Mouse (Mus musculus) heart, embryonic 12.5 days (tissue): ENCODE measurements around the gene Kif5a. TPM values are rescaled to one million over a fixed set of nuclear protein-coding genes. Genes with fewer than 3 reads are reported as not detected.

Experiments
- ATAC-seq: fragments of 200-750 bp; cut with Nextera tagmentation; 2 replicates; pipeline ENCODE4 v1.8.0; 2017; ENCODE audit warnings: moderate TSS enrichment, moderate library complexity; ENCODE audit not compliant: insufficient number of reproducible peaks, low FRiP score
- H3K27ac ChIP-seq: fragments of 300-500 bp; sonication (generic); 2 replicates; pipeline ENCODE4 v1.5.1; 2016; ENCODE audit warnings: mild to moderate bottlenecking, moderate library complexity; ENCODE audit not compliant: poor library complexity, severe bottlenecking
- H3K27me3 ChIP-seq: fragments of 300-500 bp; sonication (generic); replicated peaks from 2 replicates; pipeline ENCODE4 v1.6.1; 2016; ENCODE audit warnings: mild to moderate bottlenecking, moderate library complexity
- H3K36me3 ChIP-seq: fragments of 300-500 bp; sonication (generic); 2 replicates; pipeline ENCODE4 v1.6.1; 2016; ENCODE audit warnings: mild to moderate bottlenecking, moderate library complexity
- H3K4me1 ChIP-seq: fragments of 300-500 bp; sonication (generic); replicated peaks from 2 replicates; pipeline ENCODE4 v1.6.1; 2016; ENCODE audit warnings: mild to moderate bottlenecking
- H3K4me2 ChIP-seq: fragments of 300-500 bp; sonication (generic); 2 replicates; pipeline ENCODE4 v1.6.1; 2016; ENCODE audit warnings: mild to moderate bottlenecking, moderate library complexity
- H3K4me3 ChIP-seq: fragments of 300-500 bp; sonication (generic); 2 replicates; pipeline ENCODE4 v1.5.1; 2016; ENCODE audit warnings: mild to moderate bottlenecking
- H3K9ac ChIP-seq: fragments of 300-500 bp; sonication (generic); 2 replicates; pipeline ENCODE4 v1.6.1; 2016; ENCODE audit warnings: mild to moderate bottlenecking, moderate library complexity
- H3K9me3 ChIP-seq: fragments of 300-500 bp; sonication (generic); replicated peaks from 2 replicates; pipeline ENCODE4 v1.6.1; 2016; ENCODE audit warnings: mild to moderate bottlenecking, moderate library complexity
- WGBS: fragments of 180-500 bp; shearing (Covaris S2); methylation state at CpG from one replicate; pipeline ENCODE4 v1.1.7; 2016; 5-methylcytosine and 5-hydroxymethylcytosine counted together
- polyA plus RNA-seq: library from polyadenylated mRNA; unstranded; fragments of >200 nt; fragmentation: Nextera tagmentation; extraction: Ambion mirVana; gene quantifications from 2 replicates; pipeline ENCODE4 v1.2.1, GENCODE M21; 2016

Kif5a gene
- polyA plus RNA-seq, 1 experiment from 2014 or later, result 0.79 TPM

- Histone ChIP-seq H3K27me3 (no peaks in the 10 kb centered on the region), H3K9ac (peak overlapping the region; percentile 80), H3K27ac (peak overlapping the region; percentile 25), H3K36me3 (peaks cover 27% of the 10 kb centered on the region), H3K4me2 (peak overlapping the region; percentile 86), H3K4me1 (peaks cover 12% of the 10 kb centered on the region), H3K9me3 (no peaks in the 10 kb centered on the region), H3K4me3 (peak overlapping the region; percentile 74)
- peak; percentile 82 for ATAC-seq
- WGBS, result under 1% methylated on average over 25 of the region's 25 CpGs
Observed at GRCm38 (mm10) chr10:127210961-127211405, 52.2 kb downstream of the Kif5a start.

- peak overlapping the region; percentile 86 for H3K4me2 ChIP-seq
- peaks cover 18% of the 10 kb centered on the region for H3K4me1 ChIP-seq
- no peaks in the 10 kb centered on the region for H3K9me3 ChIP-seq
- H3K4me3 ChIP-seq, result peak overlapping the region; percentile 74
- peak overlapping the region; percentile 80; the same call in 1 of the 2 replicates for H3K9ac ChIP-seq
- no peak overlapping the region for H3K27ac ChIP-seq
- peaks cover 37% of the 10 kb centered on the region for H3K36me3 ChIP-seq
- 76% methylated on average over 13 of the region's 13 CpGs for WGBS
- no peaks in the 10 kb centered on the region for H3K27me3 ChIP-seq
- ATAC-seq, result no peak
Observed at GRCm38 (mm10) chr10:127209928-127210570, 53.1 kb downstream of the Kif5a start.

DNA sequence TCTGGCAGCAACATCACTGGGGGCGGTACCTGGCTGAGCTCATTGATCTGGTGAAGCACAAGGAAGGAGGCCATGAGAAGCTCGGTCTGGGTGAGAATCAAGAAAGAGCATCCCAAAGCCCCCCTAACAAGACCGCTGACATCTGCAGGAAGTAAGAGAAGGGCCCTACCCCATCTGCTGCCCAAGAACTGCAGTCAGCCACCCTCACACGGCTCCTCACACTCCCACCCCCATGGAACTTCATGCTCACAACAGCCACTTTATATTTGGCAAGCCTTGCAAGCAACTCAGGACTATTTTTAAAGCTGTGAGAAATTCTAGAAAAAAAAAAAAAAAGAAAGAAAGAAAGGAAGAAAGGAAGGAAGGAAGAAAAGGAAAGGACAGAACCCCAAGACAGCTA, 54.2 kb downstream of the Kif5a start:
- Histone ChIP-seq H3K36me3 (peaks cover 45% of the 10 kb centered on the region), H3K27ac (no peak overlapping the region), H3K9me3 (no peaks in the 10 kb centered on the region), H3K9ac (no peak overlapping the region), H3K4me1 (peaks cover 18% of the 10 kb centered on the region), H3K27me3 (no peaks in the 10 kb centered on the region), H3K4me2 (no peak overlapping the region), H3K4me3 (no peak overlapping the region)
- ATAC-seq, result no peak
- WGBS, result 67% methylated on average over 4 of the region's 4 CpGs

DNA sequence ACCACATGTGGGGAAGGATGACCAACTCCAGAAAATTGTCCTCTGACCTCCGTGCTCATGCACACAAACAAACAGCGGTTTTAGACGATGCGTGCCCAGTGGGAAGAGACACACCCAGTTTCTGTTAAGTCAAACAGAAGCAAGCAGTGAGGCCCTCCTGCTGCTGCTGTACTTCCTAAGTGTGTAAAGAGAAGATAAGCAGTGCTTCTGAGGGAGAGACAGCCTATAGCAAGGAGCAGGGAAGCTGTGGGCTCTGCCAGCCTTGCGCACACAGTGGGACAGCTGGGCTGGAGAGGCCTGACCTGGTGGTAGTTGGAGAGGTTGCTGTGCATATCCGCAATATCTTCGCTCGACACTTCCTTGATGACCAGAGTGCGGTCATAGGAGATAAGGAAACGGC, 57.8 kb downstream of the Kif5a start:
- H3K27me3 ChIP-seq, result no peaks in the 10 kb centered on the region
- no peaks in the 10 kb centered on the region for H3K9me3 ChIP-seq
- no peak overlapping the region for H3K9ac ChIP-seq
- H3K36me3 ChIP-seq, result peaks cover 66% of the 10 kb centered on the region
- peak; percentile 86 for ATAC-seq
- WGBS, result 66% methylated on average over 10 of the region's 10 CpGs
- peak overlapping the region; percentile 54 for H3K27ac ChIP-seq
- H3K4me2 ChIP-seq, result peak overlapping the region; percentile 15; the same call in 1 of the 2 replicates
- no peak overlapping the region for H3K4me3 ChIP-seq
- peaks cover 12% of the 10 kb centered on the region for H3K4me1 ChIP-seq

DNA sequence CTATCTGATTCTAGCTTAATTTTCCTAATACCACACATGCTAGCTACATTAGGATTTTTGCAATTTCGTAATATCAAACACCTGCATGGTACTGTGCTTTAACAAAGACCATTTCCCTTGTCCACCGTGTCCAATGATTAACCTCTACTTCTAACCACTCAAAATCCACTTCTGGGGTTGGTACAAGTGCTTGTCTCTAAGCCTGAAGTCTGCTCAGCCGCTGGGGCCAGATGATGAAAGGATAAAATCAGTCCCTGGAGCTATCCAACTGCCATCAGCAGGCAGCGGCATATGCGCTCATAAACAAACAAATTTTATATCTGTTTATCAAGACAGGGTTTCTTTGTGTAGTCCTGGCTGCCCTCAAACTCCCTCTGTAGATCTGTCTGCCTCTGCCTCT, 58.6 kb downstream of the Kif5a start:
- Histone ChIP-seq H3K4me3 (no peak overlapping the region), H3K9ac (no peak overlapping the region), H3K9me3 (no peaks in the 10 kb centered on the region), H3K36me3 (peaks cover 73% of the 10 kb centered on the region), H3K27me3 (no peaks in the 10 kb centered on the region), H3K4me1 (peaks cover 5% of the 10 kb centered on the region; the same call in 1 of the 2 replicates), H3K27ac (peak overlapping the region; percentile 44), H3K4me2 (peak overlapping the region; percentile 15)
- WGBS, result 74% methylated on average over 5 of the region's 5 CpGs
- no peak for ATAC-seq

DNA sequence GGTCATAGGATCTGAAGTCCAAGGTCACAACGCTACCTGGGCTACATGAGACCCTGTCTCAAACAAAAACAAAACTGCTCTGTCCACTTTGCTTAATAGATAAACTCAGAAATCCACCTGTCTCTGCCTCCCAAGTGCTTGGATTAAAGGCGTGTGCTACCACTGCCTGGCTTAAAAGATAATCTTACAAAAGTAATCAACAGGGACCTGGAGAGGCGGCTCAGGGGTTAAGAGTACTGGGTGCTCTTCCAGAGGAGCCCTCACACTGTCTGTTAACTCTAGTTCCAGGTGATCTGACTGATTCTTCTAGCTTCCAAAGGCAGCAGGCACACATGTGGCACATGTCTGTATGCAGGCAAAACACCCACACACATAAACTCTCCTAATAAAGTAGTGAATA, 60.0 kb downstream of the Kif5a start:
- H3K9me3 ChIP-seq, result no peaks in the 10 kb centered on the region
- peaks cover 80% of the 10 kb centered on the region for H3K36me3 ChIP-seq
- H3K4me1 ChIP-seq, result 0 out of 2 replicates have a peak, but pooled peaks cover 5% of the 10 kb centered on the region
- H3K27me3 ChIP-seq, result no peaks in the 10 kb centered on the region
- no peak overlapping the region for H3K4me2 ChIP-seq
- peak; percentile 62; the same call in 1 of the 2 replicates for ATAC-seq
- H3K4me3 ChIP-seq, result no peak overlapping the region
- H3K27ac ChIP-seq, result no peak overlapping the region
- WGBS, result 77% methylated on average over 3 of the region's 3 CpGs
- H3K9ac ChIP-seq, result no peak overlapping the region

DNA sequence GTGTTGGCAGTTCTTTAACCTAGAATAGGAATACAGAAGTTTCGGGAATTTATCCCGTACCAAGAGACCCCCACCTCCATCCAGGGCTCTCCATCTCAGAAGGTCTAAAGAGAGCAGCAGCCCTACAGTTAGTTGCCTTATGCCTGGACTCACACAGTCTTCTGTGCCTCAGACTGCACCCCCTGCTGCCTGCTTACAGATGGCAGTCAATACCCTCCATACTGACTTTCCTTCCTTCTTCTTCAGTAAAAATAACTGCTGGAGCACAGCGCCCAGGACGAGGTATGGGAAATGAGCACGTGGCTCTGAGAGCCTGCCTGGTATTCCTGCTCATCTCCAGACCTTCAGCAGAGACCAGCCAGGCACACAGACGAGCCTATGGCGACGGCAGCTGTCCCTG, 62.9 kb downstream of the Kif5a start:
- peaks cover 60% of the 10 kb centered on the region for H3K36me3 ChIP-seq

GRCm38 (mm10) chr10:127199474-127199873, 63.7 kb downstream of the Kif5a start:
- H3K27me3 ChIP-seq, result no peaks in the 10 kb centered on the region
- no peak overlapping the region for H3K4me2 ChIP-seq
- no peak overlapping the region for H3K27ac ChIP-seq
- H3K9me3 ChIP-seq, result no peaks in the 10 kb centered on the region
- 84% methylated on average over 11 of the region's 11 CpGs for WGBS
- peaks cover 17% of the 10 kb centered on the region for H3K4me1 ChIP-seq
- H3K9ac ChIP-seq, result 0 out of 2 replicates have a peak overlapping the region, but pooled peaks have one; percentile 13
- H3K36me3 ChIP-seq, result peaks cover 52% of the 10 kb centered on the region
- ATAC-seq, result no peak
- H3K4me3 ChIP-seq, result no peak overlapping the region

More for the DNA sequence above, 62.9 kb downstream of the Kif5a start:
- H3K4me2 ChIP-seq, result no peak overlapping the region
- H3K27me3 ChIP-seq, result no peaks in the 10 kb centered on the region
- no peak overlapping the region for H3K9ac ChIP-seq
- H3K4me3 ChIP-seq, result no peak overlapping the region
- 82% methylated on average over 8 of the region's 8 CpGs for WGBS
- H3K9me3 ChIP-seq, result no peaks in the 10 kb centered on the region
- H3K27ac ChIP-seq, result no peak overlapping the region
- ATAC-seq, result no peak
- H3K4me1 ChIP-seq, result peaks cover 12% of the 10 kb centered on the region

DNA sequence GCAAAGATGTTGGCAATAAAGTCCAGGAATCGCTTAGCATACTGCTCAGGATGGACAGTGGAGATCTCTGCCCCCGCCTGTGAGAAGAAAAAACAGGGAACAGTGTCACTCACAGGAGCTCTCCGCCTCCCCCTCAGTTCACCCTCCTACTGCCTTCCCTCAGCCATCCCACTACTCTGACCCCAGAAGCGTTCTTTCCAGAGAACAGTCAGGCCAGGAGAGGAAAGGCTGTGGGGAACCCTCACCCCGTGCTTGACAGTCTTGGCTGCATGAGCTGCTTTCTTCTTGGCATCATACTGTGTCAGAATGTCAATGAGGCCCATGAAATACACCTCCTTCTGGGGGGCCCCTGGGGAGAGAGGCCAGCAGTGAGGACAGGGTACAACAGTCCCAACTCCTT, 64.1 kb downstream of the Kif5a start:
- 73% methylated on average over 5 of the region's 5 CpGs for WGBS

DNA sequence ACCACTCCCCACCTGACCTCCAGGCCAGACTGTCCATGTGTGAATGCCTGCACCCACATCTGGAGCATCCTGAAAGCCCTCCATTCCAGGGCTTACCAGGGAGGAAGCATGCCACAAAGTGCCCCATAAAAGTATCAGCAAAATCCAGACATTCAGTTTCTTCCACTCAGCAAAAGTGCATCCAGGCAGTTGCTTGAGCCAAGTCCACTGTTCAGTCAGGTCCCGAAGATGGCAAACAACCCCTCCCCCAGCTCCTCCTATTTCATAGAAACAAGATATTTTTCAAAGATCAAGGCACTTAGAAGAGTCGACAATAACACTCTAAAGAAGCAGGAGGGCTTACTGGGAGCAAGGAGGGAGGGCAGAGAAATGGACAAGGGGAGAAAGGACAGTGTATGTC, 64.7 kb downstream of the Kif5a start:
- no peak overlapping the region for H3K4me2 ChIP-seq
- no peak for ATAC-seq
- H3K4me1 ChIP-seq, result peaks cover 21% of the 10 kb centered on the region
- H3K27ac ChIP-seq, result no peak overlapping the region
- no peak overlapping the region for H3K4me3 ChIP-seq
- 78% methylated on average over 2 of the region's 2 CpGs for WGBS
- H3K9ac ChIP-seq, result no peak overlapping the region
- no peaks in the 10 kb centered on the region for H3K27me3 ChIP-seq
- H3K9me3 ChIP-seq, result no peaks in the 10 kb centered on the region
- H3K36me3 ChIP-seq, result peaks cover 46% of the 10 kb centered on the region

More for the DNA sequence above, 64.1 kb downstream of the Kif5a start:
- Histone ChIP-seq H3K36me3 (peaks cover 52% of the 10 kb centered on the region), H3K27ac (no peak overlapping the region), H3K27me3 (no peaks in the 10 kb centered on the region), H3K4me2 (no peak overlapping the region), H3K9ac (no peak overlapping the region), H3K9me3 (no peaks in the 10 kb centered on the region), H3K4me1 (peaks cover 21% of the 10 kb centered on the region), H3K4me3 (no peak overlapping the region)
- no peak for ATAC-seq

DNA sequence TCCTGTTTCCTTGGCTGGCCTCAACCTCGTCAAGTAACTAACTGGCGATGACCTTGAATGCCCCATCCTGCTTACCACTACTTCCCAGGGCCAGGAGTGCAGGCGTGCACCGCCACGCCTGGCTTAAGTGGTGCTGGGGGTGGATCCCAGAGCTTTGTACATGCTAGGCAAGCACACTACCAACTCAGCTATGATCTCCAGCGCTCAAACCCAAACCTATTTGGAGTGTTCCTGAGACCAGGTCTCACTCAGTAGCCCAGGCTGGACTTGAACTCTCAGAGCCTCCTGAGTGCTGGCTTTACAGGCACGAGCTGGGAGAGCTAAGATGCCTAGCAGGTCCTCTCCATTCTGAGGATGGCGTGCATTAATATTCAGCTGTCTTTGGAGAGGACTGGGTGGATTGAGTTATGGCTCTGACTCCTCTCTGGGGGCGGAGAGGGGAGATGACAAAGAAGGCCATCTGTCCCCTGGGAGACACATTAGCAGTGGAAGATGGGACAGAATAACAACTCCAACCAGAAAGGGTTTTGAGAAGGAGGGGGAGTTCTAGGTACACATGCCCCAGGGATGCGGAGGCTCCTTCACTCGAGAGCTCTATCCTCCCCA, 65.5 kb downstream of the Kif5a start:
- Histone ChIP-seq H3K27ac (no peak overlapping the region), H3K4me1 (peaks cover 21% of the 10 kb centered on the region), H3K27me3 (no peaks in the 10 kb centered on the region), H3K9me3 (no peaks in the 10 kb centered on the region), H3K4me2 (no peak overlapping the region), H3K4me3 (no peak overlapping the region), H3K36me3 (peaks cover 45% of the 10 kb centered on the region), H3K9ac (0 out of 2 replicates have a peak overlapping the region, but pooled peaks have one; percentile 3)
- 83% methylated on average over 11 of the region's 11 CpGs for WGBS
- ATAC-seq, result no peak
